Mouse (Mus musculus) left cerebral cortex, postnatal 10 days (tissue): ENCODE results near the gene Ccdc187. TPM values are rescaled to one million over a fixed set of nuclear protein-coding genes. Genes with fewer than 3 reads are reported as not detected.

Source experiments
- DNase-seq, 2 experiments: peaks; one replicate each; pipeline ENCODE4 v3.0.0; 2021 to 2022; ENCODE audit warnings: low spot score in 2 of 2, mixed read lengths in 1 of 2; ENCODE audit errors: extremely low spot score in 1 of 2
- intact Hi-C: fragments of 180-260 bp; cut with DNase I; formaldehyde crosslinking; loops from one replicate; pipeline ENCODE4 v1.15.1; 2025
- total RNA-seq, 2 experiments: library from RNA; stranded (reverse); gene quantifications; 2 replicates each; pipeline ENCODE4 v1.2.3; 2021

The Ccdc187 gene
- total RNA-seq, 2 experiments from 2014 or later: 1.3 to 2.0 TPM

- DNase-seq: no peak
- intact Hi-C loops: no loop called here
Observed at GRCm38 (mm10) chr2:26317991-26318672, 23.8 kb upstream of the Ccdc187 start.

DNA sequence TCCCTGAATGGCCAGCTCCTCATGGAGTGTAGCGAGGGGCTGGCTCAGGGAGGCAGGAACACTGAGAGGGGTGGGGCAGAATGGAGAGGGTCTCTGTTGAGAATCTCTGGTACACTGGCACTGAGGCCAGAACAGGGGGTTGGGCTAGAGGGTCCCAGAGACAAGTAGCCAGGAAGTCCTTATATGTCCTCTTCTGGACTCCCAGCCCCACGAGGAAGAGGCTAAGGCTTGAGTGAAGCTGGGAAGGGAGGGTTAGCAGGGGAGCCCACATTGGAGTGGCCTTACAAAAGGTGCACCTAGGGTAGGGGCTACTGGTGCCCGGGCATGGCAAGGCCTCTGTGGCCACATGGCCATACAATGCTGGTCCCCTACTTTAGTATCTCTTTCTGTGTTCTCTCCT lies 23.0 kb upstream of the Ccdc187 start:
- intact Hi-C loops: no loop called here
- DNase-seq: no peak

DNA sequence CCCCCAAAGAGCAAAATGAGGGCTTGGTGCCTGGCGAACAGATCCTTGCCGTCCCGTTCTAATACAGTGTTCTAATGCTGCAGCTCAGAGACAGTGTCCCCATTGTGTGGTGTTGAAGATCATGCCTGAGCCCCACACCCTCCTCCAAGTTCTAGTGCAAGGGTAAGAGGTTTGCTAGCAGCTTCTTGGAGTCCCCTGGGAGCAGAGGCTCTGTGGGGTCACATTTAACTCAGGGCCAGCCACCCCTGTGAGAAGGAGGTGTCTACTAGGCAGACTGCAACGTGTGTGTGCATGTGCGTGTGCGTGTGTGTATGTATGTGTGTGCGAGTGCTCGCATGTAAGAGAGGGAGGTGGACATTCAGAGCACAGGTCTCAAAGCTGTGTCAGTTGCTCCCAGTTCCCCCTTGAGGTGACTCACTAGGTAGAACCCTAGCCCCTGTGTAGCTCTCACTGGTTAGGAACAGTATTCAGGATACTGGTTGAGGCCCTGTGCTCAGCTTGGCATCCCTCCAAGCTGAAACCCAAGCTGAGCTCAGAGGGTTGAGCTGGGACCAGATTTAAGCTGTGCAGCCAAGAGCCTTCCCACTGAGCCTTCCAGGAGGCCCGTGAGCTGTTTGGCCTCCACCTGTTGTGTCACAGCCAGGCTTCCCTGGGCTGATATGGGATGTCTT lies 22.4 kb upstream of the Ccdc187 start:
- intact Hi-C loops: no loop called here
- DNase-seq: no peak

GRCm38 (mm10) chr2:26315925-26316311 lies 21.6 kb upstream of the Ccdc187 start:
- peak in 1 of 2 experiments; percentile 71 for DNase-seq
- intact Hi-C loops: no loop called here

DNA sequence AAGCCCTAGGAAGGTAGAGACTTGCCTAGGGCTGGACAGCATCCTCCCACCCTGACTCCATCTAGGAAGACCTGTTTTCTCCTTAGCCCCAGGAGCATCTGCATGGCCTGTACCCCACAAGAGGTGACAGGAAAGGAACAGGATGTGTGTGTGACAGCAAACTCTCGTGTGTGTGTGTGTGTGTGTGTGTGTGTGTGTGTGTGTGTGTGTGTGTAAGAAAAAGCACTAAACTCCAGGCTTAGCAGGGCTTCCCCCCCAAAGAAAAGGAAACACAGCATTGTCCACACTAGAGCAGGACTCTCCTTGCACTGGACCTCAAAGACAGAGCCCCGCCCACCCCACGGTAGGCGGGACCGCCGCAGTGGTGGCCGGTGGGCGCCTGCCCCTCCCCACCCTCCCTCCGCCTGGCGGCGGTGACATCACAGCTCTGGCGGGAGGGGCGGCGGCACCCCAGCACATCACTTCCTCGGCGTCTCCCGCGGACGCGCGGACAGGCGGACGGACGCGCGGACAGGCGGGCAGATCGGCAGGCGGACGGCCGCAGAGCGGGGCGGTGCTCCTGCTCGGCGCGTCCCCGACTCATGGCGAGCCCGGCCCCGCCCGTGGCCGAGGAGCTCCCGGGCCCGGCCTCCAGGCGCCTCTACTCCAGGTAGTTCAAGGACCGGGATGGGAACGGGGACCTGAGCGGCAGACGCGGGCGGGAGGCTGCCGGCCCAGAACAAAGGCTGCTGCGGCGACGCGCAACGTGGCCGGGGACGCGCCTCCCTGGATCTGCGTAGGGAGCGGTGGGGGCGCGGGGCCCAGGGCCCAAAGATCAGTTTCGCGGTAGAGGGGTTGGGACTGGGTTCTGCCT lies 20.9 kb upstream of the Ccdc187 start, which contains the start of gene Gpsm1:
TSS of gene Gpsm1 (plus strand) at position 444 of the 853 bp plus-strand sequence.
- peak in 1 of 2 experiments; percentile 92 for DNase-seq

DNA sequence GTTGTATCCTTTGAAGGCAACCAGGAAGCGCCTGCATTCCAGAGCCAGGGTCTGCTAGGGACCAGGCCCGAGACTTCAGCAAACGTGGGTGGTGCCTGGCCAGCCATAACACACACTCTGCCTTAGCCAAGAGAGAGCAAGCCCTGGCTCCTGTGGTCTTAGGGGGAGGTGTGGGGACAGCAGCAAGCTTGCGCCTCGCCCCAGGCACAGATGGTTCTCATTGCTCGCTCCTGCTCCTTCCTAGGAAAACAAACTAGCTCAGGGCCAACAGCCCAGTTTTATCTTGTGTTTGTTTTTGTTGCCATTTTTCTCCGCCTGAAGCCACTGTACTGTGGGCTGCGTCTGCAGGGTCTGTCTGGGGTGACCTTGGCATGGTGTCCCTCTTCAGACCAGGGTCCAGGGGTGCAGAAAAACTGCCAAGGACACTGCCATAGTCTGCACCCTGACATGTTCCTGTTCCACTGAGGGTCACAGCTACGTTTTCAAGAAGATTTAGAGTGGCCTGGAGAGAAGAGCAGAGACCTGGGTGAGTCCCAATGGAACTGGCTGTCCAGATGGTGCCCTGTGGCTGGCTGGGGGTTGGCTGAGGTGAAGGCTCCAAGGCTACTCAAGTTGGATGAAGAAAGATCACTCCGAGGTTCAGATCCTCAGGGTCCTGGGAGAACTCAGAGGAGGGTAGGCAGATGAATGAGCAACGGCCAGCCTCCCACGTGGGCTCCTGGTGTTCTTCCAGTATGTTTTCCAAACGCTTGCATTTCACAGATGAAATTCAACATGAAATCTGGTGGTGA lies 20.1 kb upstream of the Ccdc187 start:
- DNase-seq: peak in 1 of 2 experiments; percentile 83
- intact Hi-C loops: no loop called here

More for the DNA sequence above, 20.9 kb upstream of the Ccdc187 start, which contains the start of gene Gpsm1:
- intact Hi-C loops: no loop called here

GRCm38 (mm10) chr2:26313394-26313793 lies 19.0 kb upstream of the Ccdc187 start:
- DNase-seq: no peak
- intact Hi-C loops: no loop called here

- intact Hi-C loops: no loop called here
- DNase-seq: no peak
Observed at GRCm38 (mm10) chr2:26312812-26313211, 18.5 kb upstream of the Ccdc187 start.

DNA sequence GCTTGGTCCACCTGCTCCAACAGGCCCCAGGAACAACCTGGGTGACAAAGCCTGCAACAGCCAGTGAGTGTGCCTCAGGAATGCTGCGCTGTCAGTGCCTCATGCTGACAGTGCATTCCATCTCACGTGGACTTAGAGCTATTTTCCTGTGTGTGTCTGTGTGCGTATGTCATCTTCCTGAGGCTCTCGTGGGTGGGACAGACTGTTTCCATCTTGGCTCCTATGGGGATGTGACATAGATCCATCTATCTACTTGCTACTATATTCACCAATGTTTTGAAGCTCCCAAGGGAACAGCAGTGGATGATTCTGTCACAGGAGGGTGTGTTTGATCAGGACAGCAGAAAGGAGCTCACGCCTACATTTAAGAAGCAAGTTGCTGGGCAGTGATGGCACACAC lies 17.6 kb upstream of the Ccdc187 start:
- no peak for DNase-seq
- intact Hi-C loops: no loop called here

- no peak for DNase-seq
- intact Hi-C loops: no loop called here
Observed at GRCm38 (mm10) chr2:26309739-26310138, 15.4 kb upstream of the Ccdc187 start.

GRCm38 (mm10) chr2:26306702-26307101 lies 12.3 kb upstream of the Ccdc187 start:
- intact Hi-C loops: no loop called here
- DNase-seq: no peak

DNA sequence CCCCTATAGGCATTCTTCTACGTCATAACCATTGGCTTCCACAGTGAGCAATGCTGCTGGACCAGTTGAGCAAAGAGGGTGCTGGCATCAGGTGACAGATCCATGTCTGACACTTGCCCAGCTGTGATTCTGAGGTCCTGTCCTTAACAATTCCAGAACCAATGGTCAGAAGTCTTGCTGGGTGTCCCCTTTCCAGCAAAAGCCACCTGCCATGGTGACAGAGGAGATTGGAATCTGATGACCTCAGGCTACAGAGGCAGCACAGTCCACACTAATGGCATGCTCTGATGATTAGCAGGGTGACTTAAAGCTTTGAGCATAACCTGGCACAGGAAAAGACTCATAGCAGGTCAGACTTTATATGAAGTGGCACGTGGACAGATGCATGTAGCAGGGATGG lies 11.2 kb upstream of the Ccdc187 start:
- no peak for DNase-seq
- intact Hi-C loops: no loop called here

GRCm38 (mm10) chr2:26304711-26305110 lies 10.4 kb upstream of the Ccdc187 start:
- no peak for DNase-seq
- intact Hi-C loops: no loop called here

DNA sequence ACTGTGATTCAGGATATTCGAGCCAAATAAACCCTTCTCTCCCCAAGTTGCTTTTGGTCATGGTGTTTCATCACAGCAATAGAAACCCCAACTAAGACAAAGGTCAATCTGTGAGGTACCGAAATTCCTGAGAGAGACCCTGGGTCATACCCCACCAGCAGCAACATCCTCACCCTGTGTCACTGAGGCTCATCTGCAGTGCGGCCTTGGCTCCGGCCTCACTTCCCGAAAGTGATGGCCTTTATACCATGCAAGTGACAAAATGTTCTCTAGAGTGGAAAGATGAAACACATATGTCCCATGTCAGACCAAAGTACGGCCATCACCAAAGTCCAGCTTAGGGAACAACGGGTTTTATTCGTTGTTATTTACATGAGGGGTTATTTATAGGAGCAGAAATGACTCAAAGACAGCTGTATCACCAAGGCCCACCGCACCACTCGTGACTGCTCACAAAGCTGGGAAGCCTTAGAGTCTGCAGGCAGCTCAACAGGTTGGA lies 7.7 kb upstream of the Ccdc187 start:
- intact Hi-C loops: no loop called here
- no peak for DNase-seq

GRCm38 (mm10) chr2:26300808-26301174 lies 6.4 kb upstream of the Ccdc187 start:
- peak; percentile 85 to 87 for DNase-seq
- intact Hi-C loops: no loop called here

DNA sequence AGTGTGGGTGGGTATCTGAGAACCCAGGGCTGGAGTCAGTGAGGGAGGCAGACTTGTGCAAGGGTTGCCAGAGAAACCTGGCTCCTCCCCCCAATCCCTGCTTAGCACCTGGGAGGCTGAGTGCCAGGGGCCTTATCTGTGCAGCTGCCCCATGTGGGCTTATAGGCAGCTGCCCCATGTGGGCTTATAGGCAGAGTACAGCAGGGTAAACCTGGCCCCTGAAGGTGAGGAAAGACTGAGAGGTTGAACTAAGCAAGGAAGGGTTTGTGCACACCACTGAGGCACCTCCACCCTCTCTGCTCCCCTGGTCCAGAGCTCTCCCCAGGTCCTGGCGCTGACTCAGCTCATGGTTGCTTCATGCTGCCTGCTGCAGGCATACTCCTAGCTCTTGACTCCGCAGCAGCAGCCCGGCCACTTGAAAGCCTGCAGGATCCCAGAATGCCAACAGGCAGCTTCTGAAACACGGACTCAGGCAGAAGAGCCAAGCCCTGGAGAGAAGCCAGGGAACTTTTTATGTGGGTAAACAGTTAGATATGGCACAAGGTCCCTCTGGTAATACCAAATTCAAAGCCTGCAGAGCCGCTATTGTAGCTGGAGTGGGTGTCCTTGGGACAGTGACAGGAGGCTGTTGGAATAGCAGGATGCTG lies 5.9 kb upstream of the Ccdc187 start:
- intact Hi-C loops: no loop called here
- no peak for DNase-seq

DNA sequence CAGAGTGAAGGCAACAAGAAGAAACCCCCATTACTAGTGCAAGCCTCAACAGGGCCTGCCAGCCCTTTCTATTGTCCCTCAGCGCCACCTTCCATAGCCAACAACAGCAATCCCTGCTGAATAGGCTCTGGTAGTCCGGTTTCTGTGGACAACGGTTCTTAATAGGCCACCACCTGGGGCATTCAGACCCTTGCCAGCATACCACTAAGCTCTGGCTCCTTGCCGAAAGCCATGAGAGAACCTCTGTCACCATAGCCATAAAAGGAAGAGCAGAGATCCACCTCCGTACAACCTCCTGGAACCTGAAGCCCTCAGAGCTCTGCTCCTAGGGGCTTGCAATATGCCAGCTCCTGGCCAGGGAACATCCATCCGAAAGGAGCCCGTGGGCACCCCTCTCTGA lies 5.0 kb upstream of the Ccdc187 start:
- intact Hi-C loops: loop anchor here (10.0 kb wide), 1 partner anchor 265 kb away; no protein-coding TSS in a partner anchor
- DNase-seq: no peak

- intact Hi-C loops: loop anchor here (10.0 kb wide), 1 partner anchor 266 kb away; no protein-coding TSS in a partner anchor
- no peak for DNase-seq
Observed at GRCm38 (mm10) chr2:26298856-26299230, 4.5 kb upstream of the Ccdc187 start.
